Mouse (Mus musculus) right cerebral cortex, postnatal 14 days (tissue): ENCODE data around the gene Kri1.
"Not testable (repeated sequence)": the region's sequence is repeated elsewhere in the genome, so short reads cannot be mapped to it uniquely, and the experiment has no call there.

Experiments used
- DNase-seq: peaks from one replicate; pipeline ENCODE4 v3.0.0; 2022

The Kri1 gene

GRCm38 (mm10) chr9:21241343-21241742, 46.4 kb downstream of the Kri1 start:
- DNase-seq = peak; percentile 83

- DNase-seq = no peak
Measured at GRCm38 (mm10) chr9:21239465-21239848, 48.3 kb downstream of the Kri1 start.

- peak; percentile 74 for DNase-seq
Measured at GRCm38 (mm10) chr9:21238733-21239464, 48.9 kb downstream of the Kri1 start, which contains the start of gene Keap1. Gene Keap1 (minus strand): TSS chr9:21239361.

- DNase-seq = no peak
Measured at GRCm38 (mm10) chr9:21238004-21238732, 49.6 kb downstream of the Kri1 start.

GRCm38 (mm10) chr9:21237368-21238003, 50.3 kb downstream of the Kri1 start:
- DNase-seq = no peak

GRCm38 (mm10) chr9:21236991-21237367, 50.8 kb downstream of the Kri1 start:
- no peak for DNase-seq

GRCm38 (mm10) chr9:21235341-21235740, 52.4 kb downstream of the Kri1 start:
- DNase-seq = no peak

GRCm38 (mm10) chr9:21233805-21234204, 54.0 kb downstream of the Kri1 start:
- DNase-seq = no peak

GRCm38 (mm10) chr9:21233366-21233765, 54.4 kb downstream of the Kri1 start:
- no peak for DNase-seq

GRCm38 (mm10) chr9:21232867-21233266, 54.9 kb downstream of the Kri1 start:
- DNase-seq = no peak

- no peak for DNase-seq
Measured at GRCm38 (mm10) chr9:21231551-21231950, 56.2 kb downstream of the Kri1 start.

- DNase-seq = no peak
Measured at GRCm38 (mm10) chr9:21227342-21227741, 60.4 kb downstream of the Kri1 start.

- no peak for DNase-seq
Measured at GRCm38 (mm10) chr9:21225415-21225758, 62.4 kb downstream of the Kri1 start.

- no peak for DNase-seq
Measured at GRCm38 (mm10) chr9:21224576-21225414, 63.0 kb downstream of the Kri1 start.

- no peak for DNase-seq
Measured at GRCm38 (mm10) chr9:21223906-21224305, 63.9 kb downstream of the Kri1 start.

- not testable (repeated sequence) for DNase-seq
Measured at GRCm38 (mm10) chr9:21223490-21223889, 64.3 kb downstream of the Kri1 start.
